Mouse (Mus musculus) Muller cell, postnatal 12 days (primary cell): Measurements from ENCODE around the gene Irak3.
A peak's percentile ranks its signal among the peaks of the same experiment; 100 is the strongest.
"Not testable (repeated sequence)": the region's sequence is repeated elsewhere in the genome, so short reads cannot be mapped to it uniquely, and the experiment has no call there.

Source experiments
- DNase-seq: peaks from one replicate; pipeline ENCODE4 v3.0.0-alpha.2; 2015; ENCODE audit errors: inconsistent ontology term

Gene Irak3

GRCm38 (mm10) chr10:120201961-120202402 lies at the start of gene Irak3:
Gene Irak3 (minus strand): TSS chr10:120202130.
- DNase-seq = peak; percentile 79

DNA sequence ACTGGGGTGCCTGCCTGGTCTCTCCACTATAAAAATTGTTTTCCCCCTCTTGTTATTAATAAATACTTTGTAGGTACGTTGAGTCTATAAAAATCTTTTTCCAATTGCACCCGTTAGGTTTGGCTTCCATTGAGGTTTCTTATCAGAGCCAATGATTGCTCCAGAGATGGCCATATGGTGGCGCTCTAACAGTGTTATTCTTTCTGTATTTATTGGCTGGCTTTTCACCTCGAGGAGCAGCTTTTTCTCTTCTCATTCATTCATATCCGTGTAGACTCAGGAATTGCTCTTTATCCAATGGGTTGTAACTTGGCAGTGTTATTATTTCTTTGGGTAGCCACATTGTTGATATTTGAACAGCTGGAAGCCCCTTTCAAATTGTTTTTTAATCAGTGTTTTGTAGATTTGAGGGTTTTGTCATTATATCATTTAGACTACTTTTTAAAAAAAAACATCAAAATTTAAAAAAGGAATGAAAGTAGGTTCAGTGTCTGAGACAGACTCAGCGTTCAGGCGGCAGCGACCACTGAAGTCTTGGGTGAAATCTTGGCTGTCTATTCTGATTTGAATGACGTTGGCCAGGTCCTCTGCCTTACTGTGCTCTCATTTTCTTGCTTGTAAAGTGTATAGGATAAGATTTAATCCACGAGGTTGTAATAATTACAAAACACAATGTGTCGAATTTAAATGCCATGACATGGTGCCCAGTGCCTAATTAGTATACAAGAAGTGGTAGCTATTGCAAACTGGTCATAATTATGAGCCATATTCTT lies 49.2 kb upstream of the Irak3 start:
- DNase-seq = no peak

DNA sequence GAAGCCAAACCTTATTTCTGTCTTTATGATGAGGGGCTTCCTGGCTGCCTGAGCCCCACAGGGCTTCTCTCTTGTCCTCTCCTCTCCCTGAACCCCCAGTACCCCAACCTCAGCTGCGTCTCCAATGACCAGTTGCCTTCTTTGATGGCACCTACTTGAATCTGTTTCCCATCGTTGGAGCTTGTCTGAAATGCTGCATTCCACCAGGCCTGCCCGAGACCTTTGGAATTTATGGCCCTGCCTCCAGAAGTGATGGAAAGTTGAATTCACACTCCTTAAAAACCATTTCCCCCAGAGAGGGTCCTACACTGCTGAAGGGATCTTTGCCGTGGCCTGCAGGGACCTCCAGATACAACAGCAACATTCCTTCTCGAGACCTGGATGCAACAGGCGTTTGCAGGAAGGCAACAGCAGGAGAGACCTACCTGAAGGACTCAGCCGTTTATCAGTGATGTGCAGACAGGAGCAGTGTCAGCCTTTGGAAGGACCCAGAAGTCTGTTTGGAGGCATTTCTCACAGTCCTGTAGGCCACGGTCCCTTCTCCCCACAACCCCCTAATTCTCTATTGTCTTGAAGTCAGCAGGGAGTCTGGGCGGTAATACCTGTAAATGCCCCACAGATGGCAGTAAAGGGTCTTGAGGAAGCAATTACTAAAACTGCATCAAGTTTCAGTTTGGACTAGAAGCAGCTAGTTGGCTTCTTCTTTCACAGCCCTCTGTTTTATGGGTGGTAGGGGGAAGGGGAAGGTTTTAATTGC lies 45.2 kb upstream of the Irak3 start:
- peak; percentile 59 for DNase-seq

GRCm38 (mm10) chr10:120245681-120246080 lies 43.8 kb upstream of the Irak3 start:
- no peak for DNase-seq

DNA sequence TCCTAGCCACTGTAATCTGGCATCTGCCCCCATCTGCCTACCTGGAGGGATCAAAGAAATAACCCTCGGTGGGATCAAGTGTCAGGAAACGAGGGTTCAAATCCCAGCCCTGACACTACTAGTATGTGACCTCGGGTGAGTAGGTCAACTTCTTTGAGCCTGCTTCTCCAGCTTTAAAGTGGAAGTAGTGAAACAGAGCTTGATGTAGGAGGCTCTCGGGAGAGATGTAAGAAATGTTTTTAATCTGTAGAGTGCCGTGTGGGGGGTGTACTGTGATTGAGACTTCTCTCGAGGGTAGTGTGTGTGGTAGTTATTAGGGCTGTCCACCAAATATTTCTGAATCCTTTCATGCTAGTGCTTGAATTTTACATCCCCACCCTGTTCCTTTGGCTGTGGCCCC lies 40.5 kb upstream of the Irak3 start:
- DNase-seq = no peak

DNA sequence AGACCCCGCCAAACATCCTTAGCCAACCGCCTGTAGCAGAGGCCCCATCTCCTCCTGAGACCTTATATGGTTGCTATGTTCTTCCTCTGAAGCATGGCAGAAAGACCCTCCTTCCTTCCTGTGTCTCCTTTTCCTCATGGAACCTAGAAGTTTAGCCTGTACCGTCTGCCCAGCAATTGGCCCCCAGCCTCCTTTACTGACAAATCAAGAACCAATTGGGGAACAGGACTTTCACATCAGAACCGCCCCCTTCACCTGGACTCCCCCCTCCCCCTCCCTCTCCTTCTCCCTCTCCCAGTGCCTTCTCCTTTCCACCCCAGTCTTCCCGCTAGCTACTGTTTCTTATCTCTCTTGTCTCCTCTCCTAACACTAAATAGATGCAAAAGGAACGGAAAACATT lies 37.5 kb upstream of the Irak3 start:
- no peak for DNase-seq

- DNase-seq = no peak
Measured at GRCm38 (mm10) chr10:120238241-120238640, 36.3 kb upstream of the Irak3 start.

DNA sequence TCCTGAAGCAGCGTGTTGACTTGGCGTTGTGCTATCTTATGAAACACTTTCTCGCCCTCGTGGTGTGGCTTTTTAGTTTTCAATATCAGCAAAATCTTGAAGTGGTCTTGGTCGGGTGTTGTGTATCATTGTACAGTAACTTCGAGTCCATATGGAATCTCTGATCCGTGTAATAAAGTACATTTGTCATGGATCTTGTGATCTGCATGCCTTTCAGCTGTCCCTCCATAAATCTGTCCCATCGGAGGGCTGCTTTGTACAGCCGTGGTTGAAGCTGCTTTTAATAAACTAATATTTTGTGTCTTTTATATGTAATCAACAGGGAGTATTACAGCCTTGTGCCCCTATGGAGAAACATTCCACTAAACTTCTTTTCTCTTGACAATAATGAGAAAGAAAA lies 34.9 kb upstream of the Irak3 start:
- no peak for DNase-seq

DNA sequence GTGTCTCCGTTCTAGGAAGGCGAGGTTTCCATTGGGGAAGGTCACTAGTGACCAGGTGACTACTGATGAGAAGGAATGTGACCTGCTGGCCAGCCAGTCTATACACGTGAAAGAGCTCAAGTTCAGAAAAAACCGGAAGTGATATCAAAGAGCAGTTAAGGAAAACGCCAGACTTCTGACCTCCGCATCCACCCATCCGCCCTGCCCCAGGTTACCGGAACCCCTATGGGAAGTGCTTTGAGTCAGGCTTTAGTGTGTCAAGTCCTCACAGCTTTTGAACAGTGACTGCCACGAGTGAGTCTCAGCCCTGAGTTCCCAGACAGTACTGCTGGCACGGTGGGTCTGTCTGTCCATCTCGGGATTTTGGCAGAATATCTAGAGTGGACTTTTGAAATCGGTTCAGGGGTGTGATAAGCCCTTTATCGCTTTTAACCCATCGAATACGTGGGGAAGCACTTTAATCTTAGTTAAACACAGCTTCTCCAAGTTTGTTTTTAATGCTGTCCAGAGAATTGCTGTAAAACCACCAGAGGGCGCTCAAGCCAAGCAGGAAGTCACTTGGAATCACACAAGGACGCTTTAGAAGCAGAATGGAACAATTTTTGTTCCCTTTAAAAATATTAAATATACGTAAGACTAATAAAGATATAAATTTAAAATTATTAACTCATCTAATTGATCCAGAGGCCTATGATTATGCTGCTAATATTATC lies 31.9 kb upstream of the Irak3 start:
- DNase-seq = peak; percentile 53

GRCm38 (mm10) chr10:120231718-120232117 lies 29.8 kb upstream of the Irak3 start:
- peak; percentile 37 for DNase-seq

DNA sequence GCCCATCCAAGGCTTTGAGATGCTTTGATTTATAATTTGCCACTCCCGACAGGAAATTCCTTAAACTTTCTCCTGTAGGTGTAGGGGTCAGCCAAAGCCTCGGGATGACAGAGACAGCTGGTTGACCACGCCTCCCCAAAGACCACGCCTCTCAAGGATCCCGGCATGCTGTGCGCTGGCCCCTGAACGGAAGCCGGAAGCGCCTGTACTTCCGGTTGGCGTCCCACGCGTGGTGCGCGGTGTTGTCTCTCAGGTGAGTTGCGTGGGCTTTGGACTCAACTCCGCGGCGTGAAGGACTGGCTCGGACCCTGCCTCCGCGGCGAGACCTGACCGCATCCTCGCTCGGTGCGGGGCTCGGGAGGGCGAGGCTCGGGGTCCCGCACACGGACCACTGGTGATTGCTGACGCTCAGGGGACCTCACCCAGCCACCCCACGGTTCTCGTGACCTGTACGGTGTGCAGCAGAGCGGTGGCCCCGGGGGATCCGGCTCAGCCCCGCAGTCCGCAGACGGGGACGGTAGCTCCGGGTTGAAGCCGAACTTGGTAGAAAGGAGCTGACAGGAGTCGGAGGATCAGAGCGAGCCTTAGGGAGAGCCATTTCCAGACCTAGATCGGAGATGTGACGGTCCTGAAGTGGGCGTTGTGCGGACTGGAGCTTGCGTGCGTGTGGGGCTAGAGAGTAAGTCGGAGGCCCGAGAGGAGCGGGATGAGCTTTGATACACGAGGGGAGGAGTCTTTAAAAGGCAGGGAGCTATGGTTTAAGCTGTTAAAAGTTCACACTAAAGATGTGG lies 25.1 kb upstream of the Irak3 start, which contains the start of gene Llph:
Gene Llph, plus strand, starts transcription at position 200 of the 791 bp plus-strand sequence.
- DNase-seq = peak; percentile 93

DNA sequence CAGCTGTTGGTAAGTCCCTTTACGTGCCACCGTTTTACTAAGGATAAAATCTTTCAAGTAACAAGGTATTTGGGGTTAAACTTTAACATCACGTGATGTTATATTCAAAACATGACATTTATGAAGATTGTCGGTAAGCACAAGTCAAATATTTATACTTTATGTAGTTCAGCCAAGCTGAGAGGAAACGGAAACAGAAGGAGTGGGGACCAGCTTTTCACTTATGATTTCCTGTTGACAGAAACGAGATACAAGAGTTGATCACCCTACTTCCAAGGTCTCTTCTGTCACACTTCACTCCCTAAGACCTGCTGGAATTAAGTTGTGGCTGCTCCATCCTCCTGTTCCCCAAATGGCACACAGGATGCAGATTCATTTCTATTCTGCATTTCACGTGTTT lies 18.8 kb upstream of the Irak3 start:
- no peak for DNase-seq

GRCm38 (mm10) chr10:120219578-120220359 lies 17.8 kb upstream of the Irak3 start:
- no peak for DNase-seq

DNA sequence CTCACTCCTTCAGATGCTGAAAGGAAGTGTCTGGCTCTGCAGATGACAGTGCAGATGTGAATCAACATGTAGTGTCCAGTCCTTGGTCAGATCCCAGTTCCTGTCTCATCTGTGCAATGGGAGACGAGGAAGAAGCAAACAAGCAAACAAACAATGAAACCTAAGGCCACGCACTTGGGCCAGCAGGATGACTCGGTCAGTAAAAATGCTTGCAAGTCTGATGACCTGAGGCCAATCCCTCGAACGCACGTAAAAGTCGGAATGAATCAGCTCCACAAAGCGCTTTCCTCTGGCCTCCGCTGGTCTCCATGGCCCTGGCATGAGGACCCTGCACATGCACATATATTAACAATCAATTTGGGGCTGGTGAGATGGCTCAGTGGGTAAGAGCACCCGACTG lies 17.1 kb upstream of the Irak3 start:
- no peak for DNase-seq

- not testable (repeated sequence) for DNase-seq
Measured at GRCm38 (mm10) chr10:120217099-120217498, 15.2 kb upstream of the Irak3 start.

GRCm38 (mm10) chr10:120210096-120210495 lies 8.2 kb upstream of the Irak3 start:
- DNase-seq = peak; percentile 76

- DNase-seq = peak; percentile 43
Measured at GRCm38 (mm10) chr10:120209539-120209925, 7.6 kb upstream of the Irak3 start.

DNA sequence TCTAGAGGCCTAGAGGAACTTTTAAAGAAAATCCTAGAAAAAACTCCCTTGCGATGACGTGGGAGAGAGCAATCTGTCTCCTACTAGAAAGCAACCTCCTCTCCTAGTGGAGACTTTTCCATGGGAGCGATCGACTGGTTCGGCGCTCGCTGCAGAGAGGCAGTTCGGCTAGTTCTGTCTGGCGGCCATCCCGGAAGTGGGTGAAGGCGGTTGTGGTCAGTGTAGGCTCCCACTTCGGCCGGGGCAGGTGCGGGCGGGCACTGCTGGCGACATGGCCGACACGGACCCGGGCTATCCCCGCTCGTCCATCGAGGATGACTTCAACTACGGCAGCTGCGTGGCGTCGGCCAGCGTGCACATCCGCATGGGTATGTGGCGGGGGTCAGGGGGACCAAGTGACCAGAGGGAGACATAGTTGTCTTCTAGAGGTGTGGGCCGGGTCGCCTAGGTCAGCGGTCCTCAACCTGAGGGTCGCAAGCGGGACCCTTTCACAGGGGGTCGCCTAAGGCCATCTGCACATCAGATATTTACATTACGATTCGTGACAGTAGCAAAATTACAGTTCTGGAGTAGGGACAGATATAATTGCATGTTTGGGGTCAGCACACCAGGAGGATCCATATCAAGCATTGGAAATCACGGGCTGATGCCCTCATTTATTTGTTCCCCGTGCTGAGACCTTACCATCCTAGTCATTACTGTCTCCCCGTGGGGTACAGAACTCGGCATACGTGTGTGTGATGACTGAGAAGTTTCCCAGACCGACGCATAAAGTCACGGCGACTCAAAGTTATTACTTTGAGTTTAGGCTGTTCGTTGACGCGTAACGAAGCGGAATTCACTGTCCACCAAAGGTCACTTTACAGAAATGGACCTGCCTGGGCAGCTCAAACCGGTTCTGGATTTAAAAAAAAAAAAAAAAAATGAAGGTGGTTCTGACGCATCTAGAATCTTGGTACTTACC lies 6.9 kb upstream of the Irak3 start:
- DNase-seq = peak; percentile 89

GRCm38 (mm10) chr10:120208015-120208414 lies 6.1 kb upstream of the Irak3 start:
- DNase-seq = no peak
